Mouse (Mus musculus) C2C12 (cell line): ENCODE measurements around the gene Hnf1b.

Source experiments
- CTCF ChIP-seq: IDR thresholded peaks from one replicate; pipeline ENCODE4 v1.5.1; 2011; ENCODE audit not compliant: control insufficient read depth, insufficient read depth, insufficient read length
- MYOG ChIP-seq: IDR thresholded peaks from one replicate; pipeline ENCODE4 v1.6.1; 2011; ENCODE audit not compliant: control insufficient read depth, insufficient read length; ENCODE audit errors: extremely low read depth
- USF1 ChIP-seq: IDR thresholded peaks from one replicate; pipeline ENCODE4 v1.6.1; 2011; ENCODE audit warnings: low read depth, mild to moderate bottlenecking, control low read depth, moderate library complexity

- TF ChIP-seq USF1: no peak
- TF ChIP-seq CTCF: no peak
- no peak for TF ChIP-seq MYOG
Measured at GRCm38 (mm10) chr11:83854091-83854490, 4.2 kb downstream of the Hnf1b start.
